Mouse (Mus musculus): ENCODE measurements around the gene Mreg.

The Mreg gene

GRCm38 (mm10) chr1:72123434-72124297 lies 88.4 kb downstream of the Mreg start:
- peak; percentile 77 for DNase-seq (ENCODE audit: low read depth, low spot score)

GRCm38 (mm10) chr1:72121608-72122185 lies 90.4 kb downstream of the Mreg start:
- DNase-seq (ENCODE audit: low read depth, low spot score): no peak

GRCm38 (mm10) chr1:72119981-72120380 lies 92.1 kb downstream of the Mreg start:
- DNase-seq (ENCODE audit: low read depth, low spot score): no peak

DNA sequence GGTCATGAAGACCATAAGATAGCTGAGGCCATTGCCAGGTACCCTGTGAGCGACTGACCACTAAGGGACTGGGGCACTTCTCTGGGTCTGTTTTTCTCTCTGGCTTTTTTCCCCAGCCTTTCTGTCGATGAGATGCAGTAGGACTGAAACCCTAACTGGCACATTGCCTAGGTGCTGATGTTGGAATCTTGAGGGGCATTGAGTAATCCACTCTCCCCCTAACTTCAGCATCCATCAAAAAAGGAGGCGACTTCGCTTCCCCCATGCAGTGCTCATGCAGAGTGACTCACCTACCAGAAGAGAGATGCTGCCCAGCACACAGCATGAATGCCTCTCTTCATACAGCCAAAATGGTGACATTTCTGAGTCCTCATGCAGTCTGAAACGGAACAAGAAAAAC lies 97.9 kb downstream of the Mreg start:
- no peak for DNase-seq (ENCODE audit: low read depth, low spot score)

Data from A20 (cell line).